In genomic region chr4:106749699-106750098, GRCm38 (mm10) we compare ENCODE assay signal across 7 mouse cellular contexts. TPM values are rescaled to one million over a fixed set of nuclear protein-coding genes. Genes with fewer than 3 reads are reported as not detected.
DNase-seq lines count a peak whose midpoint lies in the region; ATAC-seq lines count a peak whose summit lies in the region.

No protein-coding gene starts in this region.

- H3K4me1 ChIP-seq in intestine, embryonic 15.5 days (replicated peaks): peaks cover 9% of the 10 kb centered on the region

- peak overlapping the region; percentile 48 for H3K4me2 ChIP-seq in intestine, embryonic 15.5 days (replicated peaks)

- intact Hi-C loops in left cerebral cortex, postnatal 14 days (cut with DNase I): no loop called here

- ATAC-seq in intestine, embryonic 15.5 days: peak; percentile 89
- peak; percentile 40; the same call in 1 of the 2 replicates for ATAC-seq in megakaryocyte-erythroid progenitor cell, adult 5-6 weeks (replicated peaks; ENCODE audit: low FRiP score, low TSS enrichment, poor library complexity, severe bottlenecking)

- whole genome bisulfite sequencing in intestine, embryonic 15.5 days: 8% methylated on average over 7 of the region's 7 CpGs

- no peaks in the 10 kb centered on the region for H3K36me3 ChIP-seq in intestine, embryonic 15.5 days

- DNase-seq in adrenal gland, adult 8-10 months: peak; percentile 51
- peak; percentile 85 for DNase-seq in embryo, embryonic 10.5 days (ENCODE audit: low spot score)
- peak; percentile 47 for DNase-seq in gastrocnemius, postnatal 25 days
- DNase-seq in left cerebral cortex, postnatal 14 days (ENCODE audit: low spot score in 2 of 2): peak; percentile 78 to 90
- peak; percentile 73 for DNase-seq in right cerebral cortex, postnatal 4 days

- no peaks in the 10 kb centered on the region for H3K27me3 ChIP-seq in intestine, embryonic 15.5 days (replicated peaks)

- no peak overlapping the region for H3K4me3 ChIP-seq in intestine, embryonic 15.5 days (replicated peaks)

- H3K27ac ChIP-seq in intestine, embryonic 15.5 days: no peak overlapping the region

- no peaks in the 10 kb centered on the region for H3K9me3 ChIP-seq in intestine, embryonic 15.5 days

- H3K9ac ChIP-seq in intestine, embryonic 15.5 days: no peak overlapping the region

RNA-seq across cellular contexts. Expression of gene Fam151a, which starts 16.0 kb away (rescaled TPM):
- total RNA-seq in adrenal gland, adult 8-10 months (2022): under 1 TPM in 1 of 4 experiments, not detected in 3; 0.17 TPM
- not detected for total RNA-seq in gastrocnemius, postnatal 25 days (2021)
- 1.2 and 1.3 TPM in 2 replicates for polyA plus RNA-seq in intestine, embryonic 15.5 days (2015; fragmentation: Nextera tagmentation; extraction: Ambion mirVana)
- total RNA-seq in left cerebral cortex, postnatal 14 days (2021): not detected
- total RNA-seq in megakaryocyte-erythroid progenitor cell, adult 5-6 weeks (2014; fragmentation: Nextera tagmentation): not detected in 2 replicates
- not detected in 2 replicates for total RNA-seq in megakaryocyte-erythroid progenitor cell, adult 5-6 weeks (2017)

RNA-seq across cellular contexts. Expression of gene Mroh7, which starts 19.0 kb away (rescaled TPM):
- 1 to 10 TPM; 1.0 to 5.1 (median 3.2) TPM for total RNA-seq in adrenal gland, adult 8-10 months (2022)
- under 1 TPM; 0.19 to 0.69 TPM for total RNA-seq in gastrocnemius, postnatal 25 days (2021)
- 0.16 and 0.38 TPM in 2 replicates for polyA plus RNA-seq in intestine, embryonic 15.5 days (2015; fragmentation: Nextera tagmentation; extraction: Ambion mirVana)
- total RNA-seq in left cerebral cortex, postnatal 14 days (2021): 1 to 10 TPM; 2.1 to 2.2 TPM
- total RNA-seq in megakaryocyte-erythroid progenitor cell, adult 5-6 weeks (2014; fragmentation: Nextera tagmentation): not detected in 2 replicates
- total RNA-seq in megakaryocyte-erythroid progenitor cell, adult 5-6 weeks (2017): not detected in 2 replicates

RNA-seq across cellular contexts. Expression of gene Acot11, which starts 55.1 kb away (rescaled TPM):
- total RNA-seq in adrenal gland, adult 8-10 months (2022): 10 to 100 TPM in 3 of 4 experiments, 1 to 10 TPM in 1; 7.7 to 65.3 (median 27.8) TPM
- 10 to 100 TPM in 1 of 2 experiments, 1 to 10 TPM in 1; 7.8 to 14.3 TPM for total RNA-seq in gastrocnemius, postnatal 25 days (2021)
- 12.2 and 14.1 TPM in 2 replicates for polyA plus RNA-seq in intestine, embryonic 15.5 days (2015; fragmentation: Nextera tagmentation; extraction: Ambion mirVana)
- total RNA-seq in left cerebral cortex, postnatal 14 days (2021): 10 to 100 TPM; 30.5 to 34.1 TPM
- 1.0 and 2.1 TPM in 2 replicates for total RNA-seq in megakaryocyte-erythroid progenitor cell, adult 5-6 weeks (2014; fragmentation: Nextera tagmentation)
- 0.99 and 1.0 TPM in 2 replicates for total RNA-seq in megakaryocyte-erythroid progenitor cell, adult 5-6 weeks (2017)
